Mouse (Mus musculus): ENCODE measurements around the gene Fbxl5. TPM values are rescaled to one million over a fixed set of nuclear protein-coding genes. Genes with fewer than 3 reads are reported as not detected.

The Fbxl5 gene
- 10 to 100 TPM; 60.0 to 60.2 TPM for polyA plus RNA-seq (2017; shearing (Covaris generic))

GRCm38 (mm10) chr5:43821538-43821937 lies at the start of gene Fbxl5:
Gene Fbxl5 (minus strand): TSS chr5:43821638.

GRCm38 (mm10) chr5:43868253-43868652 lies 46.8 kb upstream of the Fbxl5 start, which contains the start of gene Cd38:
Gene Cd38 (plus strand): TSS chr5:43868553.

GRCm38 (mm10) chr5:43818695-43819094 lies 2.7 kb downstream of the Fbxl5 start, which contains the start of gene Bst1:
Gene Bst1 (plus strand): TSS chr5:43818885.

Other genes starting within 250 kb of the Fbxl5 start
- under 1 TPM; 0.36 to 0.56 TPM for gene Cc2d2a, start 159.3 kb downstream of the Fbxl5 start, polyA plus RNA-seq (2017; shearing (Covaris generic))
- gene Bst1, start 2.8 kb downstream of the Fbxl5 start, polyA plus RNA-seq (2017; shearing (Covaris generic)), result 1 to 10 TPM in 1 of 2 experiments, under 1 TPM in 1; 0.11 to 1.6 TPM
- gene Cd38, start 46.9 kb upstream of the Fbxl5 start, polyA plus RNA-seq (2017; shearing (Covaris generic)), result 10 to 100 TPM; 12.5 to 25.6 TPM
- gene Gm7879, start 91.5 kb upstream of the Fbxl5 start, polyA plus RNA-seq (2017; shearing (Covaris generic)), result under 1 TPM; 0.32 to 0.41 TPM
- gene Fgfbp1, start 160.1 kb upstream of the Fbxl5 start, polyA plus RNA-seq (2017; shearing (Covaris generic)), result under 1 TPM; 0.14 to 0.23 TPM

Data from activated CD4-positive, CD25-positive, alpha-beta regulatory T cell (primary cell).